Mouse (Mus musculus) adrenal gland, adult 18-20 months (tissue): ENCODE measurements around the gene Tarbp2. TPM values are rescaled to one million over a fixed set of nuclear protein-coding genes. Genes with fewer than 3 reads are reported as not detected.

ENCODE experiments used
- DNase-seq, 2 experiments: peaks; one replicate each; pipeline ENCODE4 v3.0.0; 2021 to 2022; ENCODE audit warnings: low spot score in 2 of 2
- long read RNA-seq, 2 experiments: library from polyadenylated mRNA; stranded (forward); transcript quantifications; one replicate each; pipeline ENCODE4 v2.0.0; 2021
- total RNA-seq, 2 experiments: library from RNA; stranded (reverse); gene quantifications; 1 replicate in 1 of 2; 2 replicates in 1 of 2; pipeline ENCODE4 v1.2.3; 2021

Tarbp2 gene
- 10 to 100 TPM; 35.5 to 36.1 TPM for total RNA-seq
- long read RNA-seq, experiment 1, transcript Tarbp2-201 (9 exons, 1,523 nt) = major isoform, 9 of 27 reads
- long read RNA-seq, experiment 1, partial matches to known transcripts = 6 of 27 reads
- long read RNA-seq, experiment 1, other reads (novel, unspliced or antisense) = 12 of 27 reads
- long read RNA-seq, experiment 2, transcript Tarbp2-201 (9 exons, 1,523 nt) = major isoform, 44 of 67 reads
- long read RNA-seq, experiment 2, partial matches to known transcripts = 9 of 67 reads
- long read RNA-seq, experiment 2, other reads (novel, unspliced or antisense) = 10 of 67 reads

- DNase-seq = peak; percentile 96
Observed at GRCm38 (mm10) chr15:102517976-102518858, at the start of gene Tarbp2. Gene Tarbp2, plus strand, starts transcription at chr15:102518192.

- DNase-seq = no peak
Observed at GRCm38 (mm10) chr15:102468675-102469370, 49.2 kb upstream of the Tarbp2 start.

- DNase-seq = peak; percentile 90 to 92
Observed at GRCm38 (mm10) chr15:102470183-102470604, 47.8 kb upstream of the Tarbp2 start, which contains the start of gene Pcbp2. Gene Pcbp2, plus strand, starts transcription at chr15:102470539.

- peak; percentile 73 to 77 for DNase-seq
Observed at GRCm38 (mm10) chr15:102470605-102471294, 47.2 kb upstream of the Tarbp2 start.

- no peak for DNase-seq
Observed at GRCm38 (mm10) chr15:102471295-102471645, 46.7 kb upstream of the Tarbp2 start.

GRCm38 (mm10) chr15:102471727-102472126, 46.3 kb upstream of the Tarbp2 start:
- no peak for DNase-seq

- DNase-seq = no peak
Observed at GRCm38 (mm10) chr15:102473246-102473645, 44.7 kb upstream of the Tarbp2 start.

GRCm38 (mm10) chr15:102474520-102474919, 43.5 kb upstream of the Tarbp2 start:
- DNase-seq = no peak

- DNase-seq = no peak
Observed at GRCm38 (mm10) chr15:102483136-102483535, 34.9 kb upstream of the Tarbp2 start.

GRCm38 (mm10) chr15:102485853-102486252, 32.1 kb upstream of the Tarbp2 start:
- DNase-seq = no peak

GRCm38 (mm10) chr15:102487664-102488063, 30.3 kb upstream of the Tarbp2 start:
- no peak for DNase-seq

- DNase-seq = no peak
Observed at GRCm38 (mm10) chr15:102498322-102498721, 19.7 kb upstream of the Tarbp2 start.

- DNase-seq = no peak
Observed at GRCm38 (mm10) chr15:102499370-102499769, 18.6 kb upstream of the Tarbp2 start.

GRCm38 (mm10) chr15:102499851-102500250, 18.1 kb upstream of the Tarbp2 start:
- DNase-seq = no peak

GRCm38 (mm10) chr15:102500479-102500878, 17.5 kb upstream of the Tarbp2 start:
- DNase-seq = no peak

- no peak for DNase-seq
Observed at GRCm38 (mm10) chr15:102501084-102501814, 16.7 kb upstream of the Tarbp2 start.

GRCm38 (mm10) chr15:102502254-102502840, 15.6 kb upstream of the Tarbp2 start:
- no peak for DNase-seq

GRCm38 (mm10) chr15:102503447-102503846, 14.5 kb upstream of the Tarbp2 start, which contains the start of gene Gm10337:
Gene Gm10337, plus strand, starts transcription at chr15:102503722.
- no peak for DNase-seq

GRCm38 (mm10) chr15:102503924-102504782, 13.8 kb upstream of the Tarbp2 start:
- DNase-seq = no peak
